Mouse (Mus musculus): Measurements from ENCODE around the gene Nat8f2.
A peak's percentile ranks its signal among the peaks of the same experiment; 100 is the strongest.
"Not testable (repeated sequence)": the region's sequence is repeated elsewhere in the genome, so short reads cannot be mapped to it uniquely, and the experiment has no call there.

Gene Nat8f2

GRCm38 (mm10) chr6:85869006-85869405, at the start of gene Nat8f2:
Gene Nat8f2 (minus strand): TSS chr6:85869158.
- DNase-seq (ENCODE audit: low read depth, low spot score): not testable (repeated sequence)

- not testable (repeated sequence) for DNase-seq (ENCODE audit: low read depth, low spot score)
Observed at GRCm38 (mm10) chr6:85918341-85918740, 49.4 kb upstream of the Nat8f2 start.

- DNase-seq (ENCODE audit: low read depth, low spot score): no peak
Observed at GRCm38 (mm10) chr6:85916596-85916995, 47.6 kb upstream of the Nat8f2 start.

- DNase-seq (ENCODE audit: low read depth, low spot score): peak; percentile 94
Observed at GRCm38 (mm10) chr6:85915539-85916513, 46.9 kb upstream of the Nat8f2 start, which contains the start of gene Nat8f1. Gene Nat8f1 (minus strand): TSS chr6:85915687.

- DNase-seq (ENCODE audit: low read depth, low spot score): no peak
Observed at GRCm38 (mm10) chr6:85915141-85915538, 46.2 kb upstream of the Nat8f2 start.

- DNase-seq (ENCODE audit: low read depth, low spot score): no peak
Observed at GRCm38 (mm10) chr6:85911587-85911986, 42.6 kb upstream of the Nat8f2 start, which contains the start of gene Tprkb. Gene Tprkb (plus strand): TSS chr6:85911865.

GRCm38 (mm10) chr6:85909704-85910103, 40.7 kb upstream of the Nat8f2 start:
- no peak for DNase-seq (ENCODE audit: low read depth, low spot score)

GRCm38 (mm10) chr6:85908341-85908740, 39.4 kb upstream of the Nat8f2 start:
- no peak for DNase-seq (ENCODE audit: low read depth, low spot score)

- not testable (repeated sequence) for DNase-seq (ENCODE audit: low read depth, low spot score)
Observed at GRCm38 (mm10) chr6:85906911-85907351, 38.0 kb upstream of the Nat8f2 start.

GRCm38 (mm10) chr6:85904642-85905061, 35.7 kb upstream of the Nat8f2 start, which contains the start of gene Nat8f4:
Gene Nat8f4 (minus strand): TSS chr6:85904884.
- not testable (repeated sequence) for DNase-seq (ENCODE audit: low read depth, low spot score)

- DNase-seq (ENCODE audit: low read depth, low spot score): no peak
Observed at GRCm38 (mm10) chr6:85902303-85902702, 33.3 kb upstream of the Nat8f2 start.

GRCm38 (mm10) chr6:85898596-85899475, 29.9 kb upstream of the Nat8f2 start:
- DNase-seq (ENCODE audit: low read depth, low spot score): not testable (repeated sequence)

- DNase-seq (ENCODE audit: low read depth, low spot score): not testable (repeated sequence)
Observed at GRCm38 (mm10) chr6:85895061-85895648, 26.2 kb upstream of the Nat8f2 start.

GRCm38 (mm10) chr6:85888961-85889360, 20.0 kb upstream of the Nat8f2 start:
- DNase-seq (ENCODE audit: low read depth, low spot score): no peak

- DNase-seq (ENCODE audit: low read depth, low spot score): no peak
Observed at GRCm38 (mm10) chr6:85884311-85884710, 15.4 kb upstream of the Nat8f2 start.

GRCm38 (mm10) chr6:85883246-85883645, 14.3 kb upstream of the Nat8f2 start:
- DNase-seq (ENCODE audit: low read depth, low spot score): not testable (repeated sequence)

GRCm38 (mm10) chr6:85867726-85868690, 950 bp downstream of the Nat8f2 start:
- DNase-seq (ENCODE audit: low read depth, low spot score): no peak

GRCm38 (mm10) chr6:85866995-85867394, 2.0 kb downstream of the Nat8f2 start:
- not testable (repeated sequence) for DNase-seq (ENCODE audit: low read depth, low spot score)

GRCm38 (mm10) chr6:85866166-85866565, 2.8 kb downstream of the Nat8f2 start:
- DNase-seq (ENCODE audit: low read depth, low spot score): not testable (repeated sequence)

All from 3T3-L1 (cell line).